Mouse (Mus musculus) embryonic fibroblast, embryonic 13.5 days (primary cell): ENCODE data around the gene Dock3.

Experiments
- CTCF ChIP-seq: IDR thresholded peaks from 2 replicates; pipeline ENCODE4 v1.5.1; 2011; ENCODE audit warnings: mild to moderate bottlenecking, control low read depth, low read length, moderate library complexity, borderline replicate concordance; ENCODE audit not compliant: insufficient read depth
- POLR2A ChIP-seq: IDR thresholded peaks from 2 replicates; pipeline ENCODE4 v1.6.1; 2011; ENCODE audit warnings: low read depth, mild to moderate bottlenecking, control low read depth, low read length, moderate library complexity

DNA sequence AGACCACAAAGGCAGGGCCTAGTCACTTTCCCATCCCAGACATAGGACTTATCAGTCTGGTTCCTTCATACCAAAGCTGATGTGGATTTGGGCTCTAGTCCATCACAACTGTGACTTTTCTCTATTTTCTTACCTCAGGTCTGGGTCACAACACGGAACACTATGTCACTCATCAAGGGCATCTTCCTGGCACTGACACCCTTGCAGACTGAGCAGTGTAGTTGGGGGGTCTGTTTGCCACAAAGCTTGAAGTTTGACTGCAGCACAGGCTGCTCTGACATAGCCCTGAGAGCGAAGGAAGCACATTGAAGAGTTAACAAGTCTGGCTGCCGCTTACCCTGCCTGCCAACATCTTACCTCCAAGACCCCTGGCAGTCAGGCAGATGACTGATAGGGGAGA is 348.6 kb downstream of the Dock3 start:
- TF ChIP-seq CTCF (no peak), POLR2A (no peak)
